Mouse (Mus musculus): ENCODE data around the gene Ticrr. TPM values are rescaled to one million over a fixed set of nuclear protein-coding genes. Genes with fewer than 3 reads are reported as not detected.

Gene Ticrr
- polyA plus RNA-seq, 1 experiment from 2014 or later = 6.3 TPM

- Histone ChIP-seq H3K4me1 (replicated peaks) (no peaks in the 10 kb centered on the region), H3K4me3 (replicated peaks) (no peak overlapping the region), H3K9ac (no peak overlapping the region), H3K4me2 (no peak overlapping the region), H3K27ac (replicated peaks) (no peak overlapping the region), H3K36me3 (replicated peaks) (peaks cover 83% of the 10 kb centered on the region), H3K9me3 (replicated peaks) (no peaks in the 10 kb centered on the region), H3K27me3 (no peaks in the 10 kb centered on the region)
- WGBS (ENCODE audit: insufficient replicate concordance) = 77% methylated on average over 8 of the region's 8 CpGs
- ATAC-seq (ENCODE audit: insufficient read depth) = no peak
These were observed 36.5 kb downstream of the Ticrr start for GRCm38 (mm10) chr7:79696495-79696894.

- no peak overlapping the region for H3K27ac ChIP-seq (replicated peaks)
- H3K36me3 ChIP-seq (replicated peaks) = peaks cover 23% of the 10 kb centered on the region
- 79% methylated on average over 16 of the region's 16 CpGs for WGBS (ENCODE audit: insufficient replicate concordance)
- H3K27me3 ChIP-seq = no peaks in the 10 kb centered on the region
- H3K4me2 ChIP-seq = no peak overlapping the region
- ATAC-seq (ENCODE audit: insufficient read depth) = no peak
- no peaks in the 10 kb centered on the region for H3K4me1 ChIP-seq (replicated peaks)
- H3K9ac ChIP-seq = no peak overlapping the region
- no peak overlapping the region for H3K4me3 ChIP-seq (replicated peaks)
- H3K9me3 ChIP-seq (replicated peaks) = no peaks in the 10 kb centered on the region
These were observed 42.8 kb downstream of the Ticrr start for GRCm38 (mm10) chr7:79702755-79703154.

- H3K4me1 ChIP-seq (replicated peaks) = peaks cover 5% of the 10 kb centered on the region; the same call in 1 of the 2 replicates
- H3K9ac ChIP-seq = no peak overlapping the region
- ATAC-seq (ENCODE audit: insufficient read depth) = no peak
- WGBS (ENCODE audit: insufficient replicate concordance) = 60% methylated on average over 5 of the region's 5 CpGs
- H3K27ac ChIP-seq (replicated peaks) = no peak overlapping the region
- no peak overlapping the region for H3K4me2 ChIP-seq
- peaks cover 20% of the 10 kb centered on the region for H3K27me3 ChIP-seq
- H3K36me3 ChIP-seq (replicated peaks) = no peaks in the 10 kb centered on the region
- H3K9me3 ChIP-seq (replicated peaks) = no peaks in the 10 kb centered on the region
- H3K4me3 ChIP-seq (replicated peaks) = no peak overlapping the region
These were observed 45.2 kb downstream of the Ticrr start for GRCm38 (mm10) chr7:79705210-79705609.

- H3K4me1 ChIP-seq (replicated peaks) = peaks cover 10% of the 10 kb centered on the region
- no peak overlapping the region for H3K27ac ChIP-seq (replicated peaks)
- ATAC-seq (ENCODE audit: insufficient read depth) = no peak
- peak overlapping the region; percentile 64 for H3K4me2 ChIP-seq
- H3K4me3 ChIP-seq (replicated peaks) = peak overlapping the region; percentile 43
- 3% methylated on average over 55 of the region's 55 CpGs for WGBS (ENCODE audit: insufficient replicate concordance)
- peaks cover 59% of the 10 kb centered on the region for H3K27me3 ChIP-seq
- H3K9ac ChIP-seq = no peak overlapping the region
- no peaks in the 10 kb centered on the region for H3K9me3 ChIP-seq (replicated peaks)
- no peaks in the 10 kb centered on the region for H3K36me3 ChIP-seq (replicated peaks)
These were observed 50.2 kb downstream of the Ticrr start for GRCm38 (mm10) chr7:79710130-79710607.

- 49% methylated on average over 17 of the region's 17 CpGs for WGBS (ENCODE audit: insufficient replicate concordance)
- no peaks in the 10 kb centered on the region for H3K36me3 ChIP-seq (replicated peaks)
- no peak overlapping the region for H3K4me3 ChIP-seq (replicated peaks)
- no peak overlapping the region for H3K9ac ChIP-seq
- peaks cover 66% of the 10 kb centered on the region for H3K27me3 ChIP-seq
- H3K27ac ChIP-seq (replicated peaks) = no peak overlapping the region
- H3K9me3 ChIP-seq (replicated peaks) = no peaks in the 10 kb centered on the region
- ATAC-seq (ENCODE audit: insufficient read depth) = no peak
- H3K4me2 ChIP-seq = no peak overlapping the region
- H3K4me1 ChIP-seq (replicated peaks) = peaks cover 16% of the 10 kb centered on the region
These were observed 50.8 kb downstream of the Ticrr start for GRCm38 (mm10) chr7:79710831-79711230.

- under 1% methylated on average over 53 of the region's 55 CpGs for WGBS (ENCODE audit: insufficient replicate concordance)
- peak within 1 kb of the TSS; percentile 55 for H3K4me3 ChIP-seq (replicated peaks)
- no peaks in the 10 kb centered on the region for H3K9me3 ChIP-seq (replicated peaks)
- peaks cover 13% of the 10 kb centered on the region for H3K4me1 ChIP-seq (replicated peaks)
- H3K27ac ChIP-seq (replicated peaks) = no peak within 1 kb of the TSS
- H3K4me2 ChIP-seq = peak within 1 kb of the TSS; percentile 83
- no peaks in the 10 kb centered on the region for H3K36me3 ChIP-seq (replicated peaks)
- H3K27me3 ChIP-seq = peaks cover 78% of the 10 kb centered on the region
- no peak within 1 kb of the TSS for H3K9ac ChIP-seq
- peak; percentile 66 for ATAC-seq (ENCODE audit: insufficient read depth)
These were observed 55.4 kb downstream of the Ticrr start, which contains the start of gene Kif7 for GRCm38 (mm10) chr7:79715187-79715981. Kif7 (minus strand) TSS chr7:79715720.

GRCm38 (mm10) chr7:79721386-79721977 is 61.5 kb downstream of the Ticrr start:
- Histone ChIP-seq H3K4me1 (replicated peaks) (peaks cover 6% of the 10 kb centered on the region), H3K4me2 (peak overlapping the region; percentile 64), H3K27me3 (peaks cover 64% of the 10 kb centered on the region), H3K9ac (no peak overlapping the region; the same call in 1 of the 2 replicates), H3K9me3 (replicated peaks) (no peaks in the 10 kb centered on the region), H3K27ac (replicated peaks) (no peak overlapping the region), H3K36me3 (replicated peaks) (no peaks in the 10 kb centered on the region), H3K4me3 (replicated peaks) (peak overlapping the region; percentile 52)
- ATAC-seq (ENCODE audit: insufficient read depth) = peak; percentile 34; the same call in 1 of the 2 replicates
- under 1% methylated on average over 48 of the region's 48 CpGs for WGBS (ENCODE audit: insufficient replicate concordance)

- H3K27ac ChIP-seq (replicated peaks) = no peak overlapping the region
- H3K4me2 ChIP-seq = no peak overlapping the region
- no peaks in the 10 kb centered on the region for H3K4me1 ChIP-seq (replicated peaks)
- no peak overlapping the region for H3K4me3 ChIP-seq (replicated peaks)
- no peaks in the 10 kb centered on the region for H3K9me3 ChIP-seq (replicated peaks)
- WGBS (ENCODE audit: insufficient replicate concordance) = 8% methylated on average over 2 of the region's 2 CpGs
- ATAC-seq (ENCODE audit: insufficient read depth) = no peak
- no peak overlapping the region for H3K9ac ChIP-seq
- H3K27me3 ChIP-seq = peaks cover 19% of the 10 kb centered on the region
- H3K36me3 ChIP-seq (replicated peaks) = no peaks in the 10 kb centered on the region
These were observed 67.1 kb downstream of the Ticrr start for GRCm38 (mm10) chr7:79727091-79727490.

- ATAC-seq (ENCODE audit: insufficient read depth) = no peak
- Histone ChIP-seq H3K4me1 (replicated peaks) (no peaks in the 10 kb centered on the region), H3K27me3 (peaks cover 8% of the 10 kb centered on the region), H3K36me3 (replicated peaks) (no peaks in the 10 kb centered on the region), H3K9ac (no peak overlapping the region), H3K4me2 (no peak overlapping the region), H3K9me3 (replicated peaks) (no peaks in the 10 kb centered on the region), H3K4me3 (replicated peaks) (no peak overlapping the region), H3K27ac (replicated peaks) (no peak overlapping the region)
- WGBS (ENCODE audit: insufficient replicate concordance) = 17% methylated on average over 6 of the region's 6 CpGs
These were observed 68.2 kb downstream of the Ticrr start for GRCm38 (mm10) chr7:79728219-79728618.

- no peak overlapping the region for H3K9ac ChIP-seq
- no peaks in the 10 kb centered on the region for H3K4me1 ChIP-seq (replicated peaks)
- no peak overlapping the region for H3K4me3 ChIP-seq (replicated peaks)
- H3K27me3 ChIP-seq = peaks cover 6% of the 10 kb centered on the region; the same call in 1 of the 2 replicates
- 7% methylated on average over 8 of the region's 8 CpGs for WGBS (ENCODE audit: insufficient replicate concordance)
- no peaks in the 10 kb centered on the region for H3K36me3 ChIP-seq (replicated peaks)
- no peak overlapping the region for H3K4me2 ChIP-seq
- no peak for ATAC-seq (ENCODE audit: insufficient read depth)
- H3K27ac ChIP-seq (replicated peaks) = no peak overlapping the region
- no peaks in the 10 kb centered on the region for H3K9me3 ChIP-seq (replicated peaks)
These were observed 69.2 kb downstream of the Ticrr start for GRCm38 (mm10) chr7:79729169-79729568.

GRCm38 (mm10) chr7:79729743-79730370 is 69.9 kb downstream of the Ticrr start:
- no peak overlapping the region for H3K27ac ChIP-seq (replicated peaks)
- H3K36me3 ChIP-seq (replicated peaks) = no peaks in the 10 kb centered on the region
- no peak overlapping the region for H3K9ac ChIP-seq
- WGBS (ENCODE audit: insufficient replicate concordance) = 48% methylated on average over 11 of the region's 11 CpGs
- no peak overlapping the region for H3K4me3 ChIP-seq (replicated peaks)
- no peak for ATAC-seq (ENCODE audit: insufficient read depth)
- peaks cover 6% of the 10 kb centered on the region; the same call in 1 of the 2 replicates for H3K27me3 ChIP-seq
- H3K9me3 ChIP-seq (replicated peaks) = no peaks in the 10 kb centered on the region
- no peak overlapping the region for H3K4me2 ChIP-seq
- H3K4me1 ChIP-seq (replicated peaks) = no peaks in the 10 kb centered on the region

Data from liver, embryonic 15.5 days (tissue).